Mouse (Mus musculus): Measurements from ENCODE around the gene Ifngr1. TPM values are rescaled to one million over a fixed set of nuclear protein-coding genes. Genes with fewer than 3 reads are reported as not detected.

The Ifngr1 gene
- total RNA-seq (2023; ENCODE audit: inconsistent age) = 103 to 115 TPM (median 108 TPM) in 4 replicates

GRCm38 (mm10) chr10:19591641-19592441, at the start of gene Ifngr1:
Ifngr1 (plus strand) TSS chr10:19591949.

GRCm38 (mm10) chr10:19621408-19622048, 29.8 kb downstream of the Ifngr1 start, which contains the start of gene Il22ra2:
Il22ra2 (plus strand) TSS chr10:19621998.

Other genes with a start within 250 kb of the Ifngr1 start
- gene Olig3, start 235.4 kb upstream of the Ifngr1 start, total RNA-seq (2023; ENCODE audit: inconsistent age) = not detected in 4 replicates
- gene Il22ra2, start 30.0 kb downstream of the Ifngr1 start, total RNA-seq (2023; ENCODE audit: inconsistent age) = 0.21 TPM in 1 of 4 replicates, not detected in the others
- not detected in 4 replicates for gene Il20ra, start 120.6 kb downstream of the Ifngr1 start, total RNA-seq (2023; ENCODE audit: inconsistent age)

Measured in B cell, adult (primary cell).